Mouse (Mus musculus): ENCODE measurements around the gene Gmppb. TPM values are rescaled to one million over a fixed set of nuclear protein-coding genes. Genes with fewer than 3 reads are reported as not detected.
A peak's percentile ranks its signal among the peaks of the same experiment; 100 is the strongest.

The Gmppb gene
- total RNA-seq, 2 experiments from 2014 or later = 17.5 to 17.7 TPM

DNA sequence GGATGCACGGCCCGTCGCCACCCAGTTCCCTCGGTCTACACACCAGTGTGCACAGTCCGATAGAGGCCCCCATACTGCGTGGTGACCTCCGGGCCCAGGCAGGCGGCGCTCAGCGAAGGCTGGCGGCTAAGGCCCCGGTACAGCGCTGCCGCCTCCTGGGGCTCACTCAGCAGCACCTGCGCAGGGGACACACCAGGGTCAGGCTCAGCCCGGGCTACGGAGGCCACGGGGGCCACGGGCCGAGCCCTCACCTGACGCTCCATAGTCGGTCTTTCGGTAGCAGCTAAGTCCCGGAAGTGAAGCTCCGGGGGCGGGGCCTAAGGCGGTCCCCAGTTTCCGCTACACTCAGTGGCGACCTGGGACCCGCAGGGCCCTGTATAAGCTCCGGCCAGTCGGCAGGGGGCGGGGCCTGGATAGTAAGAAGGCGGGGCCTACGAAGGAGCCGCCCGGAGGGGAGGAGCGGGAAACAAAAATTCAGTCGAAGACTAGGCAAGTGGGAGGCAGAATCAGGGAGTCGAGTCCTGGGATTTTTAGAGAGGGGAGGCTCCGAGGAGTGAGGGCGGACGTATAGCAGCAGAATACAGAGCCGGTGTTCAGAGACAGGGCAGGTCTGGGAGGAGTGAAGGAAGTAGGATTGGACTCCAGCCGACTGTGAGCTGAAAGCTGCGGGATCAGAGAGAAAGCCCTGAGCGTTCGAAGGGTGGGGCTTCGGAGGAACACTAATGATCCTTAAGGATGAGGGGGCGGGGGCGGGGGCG, 45.3 kb downstream of the Gmppb start, which contains the start of gene Apeh:
Gene Apeh, minus strand, starts transcription at position 423 of the 758 bp plus-strand sequence.
- peak; percentile 82 to 87 for DNase-seq (ENCODE audit: low spot score in 2 of 2)
- peak within 1 kb of the TSS; percentile 86 for H3K27ac ChIP-seq
- TF ChIP-seq CTCF (conservative IDR thresholded peaks at IDR 0.05) = peak; percentile 52
- peak within 1 kb of the TSS; percentile 65 for H3K4me3 ChIP-seq

DNA sequence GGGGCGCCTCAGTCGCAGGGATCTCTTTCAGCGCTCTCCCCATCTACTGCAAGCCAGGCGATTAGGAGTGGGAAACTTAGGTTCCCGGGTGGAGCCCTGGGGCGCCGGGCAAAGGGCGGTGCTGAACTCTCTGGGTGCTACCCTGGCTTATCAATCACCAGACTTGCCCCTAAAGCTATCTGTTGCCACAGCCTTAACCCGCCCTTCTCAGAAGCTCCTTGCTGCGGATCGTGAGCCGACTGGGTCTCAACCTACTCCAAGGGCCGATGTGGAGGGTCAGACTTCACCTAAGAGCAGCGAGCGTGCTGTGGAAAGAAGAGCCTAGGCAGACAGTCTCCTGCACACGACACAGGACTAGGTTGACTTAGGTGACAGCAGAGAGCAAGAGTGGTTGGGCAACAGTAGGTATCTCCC, 46.0 kb downstream of the Gmppb start:
- peak overlapping the region; percentile 65 for H3K4me3 ChIP-seq
- no peak for TF ChIP-seq CTCF (conservative IDR thresholded peaks at IDR 0.05)
- no peak for DNase-seq (ENCODE audit: low spot score in 2 of 2)
- peak overlapping the region; percentile 86 for H3K27ac ChIP-seq

- peak overlapping the region; percentile 65 for H3K4me3 ChIP-seq
- peak in 1 of 2 experiments; percentile 73 for DNase-seq (ENCODE audit: low spot score in 2 of 2)
- peak; percentile 83 for TF ChIP-seq CTCF (conservative IDR thresholded peaks at IDR 0.05)
- peak overlapping the region; percentile 86; the same call in 1 of the 2 replicates for H3K27ac ChIP-seq
Observed at GRCm38 (mm10) chr9:108095518-108095917, 46.5 kb downstream of the Gmppb start.

DNA sequence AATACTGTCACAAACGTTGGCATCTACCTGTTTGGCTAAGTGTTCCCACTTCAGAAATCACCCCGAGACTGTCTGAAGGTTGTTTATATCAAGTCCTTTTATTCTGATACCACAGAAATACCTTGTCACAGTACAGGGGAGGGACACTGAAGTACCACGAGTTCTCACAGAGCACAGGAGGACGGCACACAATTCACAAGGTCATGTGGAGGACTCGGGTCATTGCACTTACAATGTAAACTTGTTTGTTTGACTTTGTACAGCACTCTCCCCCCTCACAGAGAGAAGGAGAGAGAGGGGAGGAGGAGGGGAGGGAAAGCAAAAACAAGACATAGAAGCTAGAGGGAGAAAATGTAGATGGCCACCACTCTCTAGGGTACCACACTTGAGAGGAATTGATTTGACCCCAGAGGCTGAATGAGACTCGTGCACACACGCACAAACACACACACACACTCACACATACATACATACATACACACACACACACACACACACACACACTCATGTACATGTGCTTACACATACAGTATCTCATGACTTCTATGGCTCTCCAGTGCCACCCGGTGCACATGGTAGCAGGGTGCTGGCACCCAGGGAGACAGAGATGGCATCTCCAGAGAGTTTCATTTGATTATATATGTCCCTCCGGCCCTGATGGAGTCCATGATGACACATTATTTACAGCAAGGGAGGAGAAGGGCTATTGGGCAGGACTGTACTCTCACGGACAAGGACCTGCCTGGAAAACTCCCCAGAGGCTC, 47.1 kb downstream of the Gmppb start:
- no peak for TF ChIP-seq CTCF (conservative IDR thresholded peaks at IDR 0.05)
- Histone ChIP-seq H3K4me3 (no peak overlapping the region), H3K27ac (no peak overlapping the region; the same call in 1 of the 2 replicates)
- no peak for DNase-seq (ENCODE audit: low spot score in 2 of 2)

DNA sequence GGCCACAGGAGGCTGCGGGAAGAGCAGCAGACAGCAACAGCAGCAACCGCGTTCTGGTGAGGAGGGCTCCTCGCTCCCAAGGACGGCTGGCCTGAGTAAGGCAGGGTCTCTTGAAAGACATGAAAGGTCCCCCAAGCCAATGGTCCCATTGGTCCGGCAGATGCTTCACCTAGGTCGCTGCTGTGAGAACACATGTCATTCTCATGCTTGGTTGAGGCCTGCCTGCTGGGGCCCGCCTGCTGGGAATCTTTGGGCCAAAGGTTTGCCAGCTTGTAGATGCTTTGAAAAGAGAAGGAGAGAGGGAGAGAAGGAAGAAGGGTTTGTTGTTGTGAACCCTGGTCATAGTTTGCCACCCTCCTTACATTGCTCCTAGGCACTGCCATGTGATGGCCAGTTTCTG, 50.6 kb downstream of the Gmppb start:
- TF ChIP-seq CTCF (conservative IDR thresholded peaks at IDR 0.05) = no peak
- no peak overlapping the region for H3K4me3 ChIP-seq
- H3K27ac ChIP-seq = no peak overlapping the region
- DNase-seq (ENCODE audit: low spot score in 2 of 2) = no peak

Small RNA genes lying within 50 kb of the gene (microRNA-seq; reads per million reads assigned to microRNA genes)
- gene Mir7088 = 0 reads per million in 2 experiments

Other genes starting within 250 kb of the Gmppb start
- 10 to 100 TPM; 60.7 to 70.3 TPM for gene Rbm6, start 176.0 kb upstream of the Gmppb start, total RNA-seq (2021)
- 10 to 100 TPM; 26.9 to 27.6 TPM for gene Mon1a, start 161.1 kb upstream of the Gmppb start, total RNA-seq (2021)
- gene Mst1r, start 142.4 kb upstream of the Gmppb start, total RNA-seq (2021) = 1 to 10 TPM; 1.3 to 2.4 TPM
- gene Actl11, start 120.8 kb upstream of the Gmppb start, total RNA-seq (2021) = not detected
- 100 to 1,000 TPM; 532 to 547 TPM for gene Camkv, start 113.6 kb upstream of the Gmppb start, total RNA-seq (2021)
- gene Traip, start 99.1 kb upstream of the Gmppb start, total RNA-seq (2021) = 10 to 100 TPM; 23.1 to 23.9 TPM
- 1 to 10 TPM; 5.4 to 5.7 TPM for gene Uba7, start 73.7 kb upstream of the Gmppb start, total RNA-seq (2021)
- gene Gm20661, start 66.2 kb upstream of the Gmppb start, total RNA-seq (2021) = 1 to 10 TPM; 1.1 to 1.7 TPM
- 10 to 100 TPM in 1 of 2 experiments, 1 to 10 TPM in 1; 9.7 to 10.8 TPM for gene Inka1, start 63.4 kb upstream of the Gmppb start, total RNA-seq (2021)
- gene Cdhr4, start 56.7 kb upstream of the Gmppb start, total RNA-seq (2021) = 1 to 10 TPM; 5.8 to 6.4 TPM
- 1 to 10 TPM; 2.4 to 3.8 TPM for gene Gm20662, start 52.9 kb upstream of the Gmppb start, total RNA-seq (2021)
- gene Ip6k1, start 46.7 kb upstream of the Gmppb start, total RNA-seq (2021) = 100 to 1,000 TPM; 222 to 228 TPM
- 1 to 10 TPM; 2.0 to 2.6 TPM for gene Amigo3, start 3.9 kb downstream of the Gmppb start, total RNA-seq (2021)
- gene Mst1, start 31.2 kb downstream of the Gmppb start, total RNA-seq (2021) = not detected
- gene Rnf123, start 34.1 kb downstream of the Gmppb start, total RNA-seq (2021) = 100 to 1,000 TPM in 1 of 2 experiments, 10 to 100 TPM in 1; 95.7 to 111 TPM
- 10 to 100 TPM; 35.3 to 37.0 TPM for gene Apeh, start 45.4 kb downstream of the Gmppb start, total RNA-seq (2021)
- gene Bsn, start 141.1 kb downstream of the Gmppb start, total RNA-seq (2021) = 100 to 1,000 TPM; 236 to 246 TPM
- gene Dag1, start 214.7 kb downstream of the Gmppb start, total RNA-seq (2021) = 10 to 100 TPM; 74.4 to 76.5 TPM
- 100 to 1,000 TPM; 109 to 114 TPM for gene Nicn1, start 241.2 kb downstream of the Gmppb start, total RNA-seq (2021)
- 10 to 100 TPM; 32.9 to 34.4 TPM for gene Amt, start 247.6 kb downstream of the Gmppb start, total RNA-seq (2021)

All from layer of hippocampus, adult 2 months (tissue).